Mouse (Mus musculus) erythroblast, adult 5-6 weeks (primary cell): ENCODE data around the gene Shisa7. TPM values are rescaled to one million over a fixed set of nuclear protein-coding genes. Genes with fewer than 3 reads are reported as not detected.
"Not testable (repeated sequence)": the region's sequence is repeated elsewhere in the genome, so short reads cannot be mapped to it uniquely, and the experiment has no call there.

Experiments used
- ATAC-seq: replicated peaks from 2 replicates; pipeline ENCODE4 v1.8.0; 2016; ENCODE audit warnings: moderate number of reproducible peaks, mild to moderate bottlenecking, moderate TSS enrichment, inconsistent platforms; ENCODE audit not compliant: poor library complexity, low FRiP score, severe bottlenecking
- total RNA-seq, 2 experiments: library from RNA; stranded (forward) in 1 of 2; stranded (reverse) in 1 of 2; fragments of 150-400 nt in 1 of 2; fragments of 200-764, 138-1000 nt in 1 of 2; gene quantifications; 2 replicates each; pipeline versions ENCODE4 v1.2.3 to v1.2.4; 2015 to 2017; ENCODE audit warnings: low replicate concordance in 2 of 2

The Shisa7 gene
- total RNA-seq, 2 experiments from 2014 or later, result not detected

DNA sequence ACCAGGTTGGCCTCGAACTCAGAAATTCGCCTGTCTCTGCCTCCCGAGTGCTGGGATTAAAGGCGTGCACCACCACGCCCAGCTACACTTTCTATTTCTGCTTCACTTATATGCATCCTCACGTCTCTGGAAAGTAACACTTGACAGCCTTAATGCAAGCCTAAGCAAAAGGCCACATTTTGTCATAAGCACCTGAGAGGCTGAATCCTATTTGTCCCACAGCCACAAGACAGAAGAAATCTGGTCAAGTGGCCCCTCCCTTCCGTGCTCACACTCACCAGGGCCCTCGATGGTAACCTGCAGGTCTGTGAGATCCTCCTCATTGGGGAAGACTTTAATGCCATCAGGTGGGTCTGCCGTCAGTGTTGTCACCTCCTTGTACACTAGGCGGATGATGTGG is 33.4 kb downstream of the Shisa7 start:
- ATAC-seq, result 0 out of 2 replicates have a peak, but pooled peaks have one; percentile 6

DNA sequence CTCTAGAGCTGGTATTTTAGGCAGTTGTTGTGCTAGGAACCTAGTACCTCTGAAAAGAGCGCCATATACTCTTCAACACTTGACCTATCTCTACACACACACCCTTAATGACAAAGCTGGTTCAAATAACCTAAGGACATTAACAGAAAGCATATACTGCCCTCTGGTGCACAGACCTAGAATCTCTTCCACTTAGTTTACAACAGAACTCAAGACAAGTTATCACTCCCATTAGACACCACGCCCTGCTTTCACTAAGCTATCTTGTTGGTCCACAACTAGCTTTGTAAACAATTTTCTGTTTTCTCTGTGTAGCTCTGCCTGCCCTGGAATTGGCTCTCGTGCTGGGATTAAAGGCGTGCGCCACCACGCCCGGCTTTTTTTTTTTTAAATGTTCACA is 37.8 kb downstream of the Shisa7 start:
- peak; percentile 82 for ATAC-seq

DNA sequence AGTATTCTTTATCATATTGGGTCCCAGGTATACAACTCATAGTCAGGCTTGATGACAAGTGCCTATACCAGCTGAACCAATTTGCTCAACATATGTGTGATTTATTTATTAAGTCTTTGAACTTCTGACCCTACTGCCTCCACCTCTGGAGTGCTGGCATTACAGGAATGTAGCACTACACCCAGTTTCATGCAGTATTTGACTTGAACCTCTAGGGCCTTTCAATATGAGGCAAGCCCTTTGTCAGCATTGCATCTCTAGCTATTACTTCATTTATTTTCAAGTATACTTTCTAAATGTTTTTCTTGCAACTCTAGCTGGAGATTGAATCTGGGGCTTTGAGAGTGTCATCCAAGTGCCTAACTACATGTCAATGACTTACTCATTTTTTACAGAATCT is 42.2 kb downstream of the Shisa7 start:
- ATAC-seq, result no peak

DNA sequence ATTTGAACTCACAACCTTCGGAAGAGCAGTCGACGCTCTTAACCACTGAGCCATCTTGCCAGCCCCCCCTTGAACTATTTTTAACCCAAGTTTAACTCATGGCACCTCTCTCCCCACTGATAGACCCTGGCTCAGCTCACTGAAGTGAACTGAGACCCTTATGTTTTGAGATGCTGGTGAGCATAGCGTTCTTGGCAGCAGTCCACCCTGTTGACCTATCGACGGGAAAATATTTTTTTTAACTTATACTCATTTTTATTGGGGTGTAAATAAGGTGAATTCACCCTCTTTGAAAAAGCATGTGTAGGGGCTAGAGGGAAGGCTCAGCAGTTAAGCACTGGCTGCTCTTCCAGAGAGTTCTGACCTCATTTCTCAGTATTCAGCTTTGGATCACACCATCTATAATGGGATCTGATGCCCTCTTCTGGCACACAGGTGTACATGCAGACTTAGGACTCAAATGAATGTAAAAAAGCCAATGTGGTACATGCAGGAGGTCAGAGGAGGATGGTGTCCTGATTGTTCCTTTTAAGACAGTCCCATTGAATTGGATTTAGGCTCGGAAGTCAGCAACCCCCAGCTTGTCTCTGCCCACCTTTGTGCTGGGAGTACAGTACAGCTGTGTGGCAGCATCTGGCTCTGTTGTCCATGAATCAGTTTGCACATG is 48.6 kb downstream of the Shisa7 start:
- peak; percentile 39; the same call in 1 of the 2 replicates for ATAC-seq

DNA sequence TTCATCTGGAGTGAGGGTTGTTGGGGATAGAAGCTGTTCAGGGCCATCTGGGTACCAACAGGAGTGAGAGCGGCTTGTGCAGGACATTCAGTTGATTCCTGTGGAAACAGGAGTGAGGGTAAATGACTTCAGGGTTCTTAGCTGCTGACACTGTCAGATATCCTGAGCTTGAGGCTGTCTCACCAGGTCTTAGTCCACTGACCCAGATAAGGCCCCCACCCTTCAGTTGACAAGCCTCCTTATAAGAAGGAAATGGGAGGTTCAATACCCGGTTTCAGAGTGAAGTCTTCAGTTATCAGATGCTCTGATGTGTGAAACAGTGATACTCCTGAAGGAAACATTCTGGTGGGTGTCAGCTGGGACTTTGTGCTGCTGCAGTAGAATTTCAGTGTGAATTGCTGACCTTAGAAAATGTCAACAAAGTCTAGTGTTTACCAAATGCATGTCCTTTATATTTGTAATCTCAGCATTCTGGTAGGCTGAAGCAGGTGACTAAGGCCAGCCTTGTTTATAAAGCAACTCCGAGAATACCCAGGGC is 49.8 kb downstream of the Shisa7 start:
- ATAC-seq, result no peak

DNA sequence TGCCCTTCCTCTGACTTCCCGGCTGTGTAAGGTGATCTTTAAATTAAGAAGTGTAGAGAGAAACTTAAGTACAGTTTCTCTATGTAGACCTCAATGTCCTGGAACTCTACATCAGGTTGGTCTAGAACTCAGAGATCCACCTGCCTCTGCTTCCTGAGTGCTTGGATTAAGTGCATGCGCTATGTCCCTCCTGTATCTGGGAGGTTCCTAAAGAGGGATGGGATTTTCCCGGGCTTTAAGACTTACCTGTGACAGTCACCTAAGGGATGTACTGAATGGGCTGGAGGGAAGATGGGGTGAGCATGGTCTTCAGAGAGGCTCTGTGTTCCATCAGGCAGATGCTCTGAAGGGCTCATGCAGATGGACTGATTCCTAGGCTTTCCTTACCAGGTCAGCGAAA is 50.8 kb downstream of the Shisa7 start:
- ATAC-seq, result no peak

DNA sequence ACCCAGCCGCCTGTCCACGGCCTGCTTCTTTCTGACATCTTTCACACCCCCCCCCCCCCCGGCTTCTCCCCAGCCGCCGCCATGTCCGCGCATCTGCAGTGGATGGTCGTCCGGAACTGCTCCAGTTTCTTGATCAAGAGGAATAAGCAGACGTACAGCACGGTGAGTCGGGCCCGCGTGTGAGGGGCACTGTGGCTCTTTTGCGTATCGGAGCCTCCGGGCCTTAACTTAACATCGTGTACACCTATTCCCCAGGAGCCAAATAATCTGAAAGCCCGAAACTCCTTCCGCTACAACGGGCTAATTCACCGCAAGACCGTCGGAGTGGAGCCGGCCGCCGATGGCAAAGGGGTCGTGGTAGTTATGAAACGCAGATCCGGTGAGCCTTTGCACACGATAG is 51.2 kb downstream of the Shisa7 start:
- ATAC-seq, result not testable (repeated sequence)

DNA sequence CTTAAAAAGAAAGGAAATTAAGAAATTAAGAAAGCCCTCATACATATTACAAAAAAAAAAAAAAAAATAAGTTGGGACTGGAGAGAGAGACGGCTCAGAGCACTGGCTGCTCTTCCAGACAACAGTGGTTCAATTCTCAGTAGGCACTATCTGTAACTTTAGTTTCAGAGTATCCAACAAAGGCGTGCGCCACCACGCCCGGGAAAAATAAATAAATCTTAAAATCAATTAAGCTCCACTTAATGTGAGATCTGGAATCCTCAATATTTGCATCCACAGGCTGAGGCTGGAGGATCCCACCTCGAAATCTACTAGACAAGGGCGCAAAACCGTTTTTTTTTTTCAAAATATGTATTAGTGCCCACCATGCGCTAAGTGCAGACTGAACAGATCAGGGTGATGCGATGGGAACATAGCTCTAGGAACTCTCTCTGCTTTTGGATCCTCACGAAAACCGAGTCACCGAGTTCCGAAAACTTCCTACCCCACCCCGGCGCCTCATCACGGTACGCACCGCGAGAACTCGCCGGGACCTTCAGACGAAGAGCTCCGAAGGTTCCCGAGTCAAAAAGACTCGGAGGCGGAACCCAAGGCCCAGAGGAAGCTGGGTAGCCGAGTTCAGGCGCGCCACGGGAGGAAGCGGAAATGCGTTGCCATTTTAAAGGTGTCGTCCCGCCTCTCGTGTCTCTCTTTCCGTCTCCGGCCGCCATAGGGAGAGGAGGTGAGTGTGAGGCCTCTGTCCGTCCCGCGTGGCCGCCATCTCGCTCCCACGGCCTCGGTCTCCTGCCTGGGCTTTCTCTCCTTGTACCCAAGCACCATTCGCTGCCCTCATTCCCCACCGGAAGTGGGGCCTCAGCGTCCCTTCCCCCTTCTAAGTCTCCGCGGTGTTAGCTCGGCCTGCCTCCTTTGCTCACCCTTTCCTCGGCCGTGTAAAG is 52.0 kb downstream of the Shisa7 start, which contains the start of gene Rpl28:
TSS of gene Rpl28 (plus strand) at position 597 of the 935 bp plus-strand sequence.
- ATAC-seq, result peak; percentile 96

DNA sequence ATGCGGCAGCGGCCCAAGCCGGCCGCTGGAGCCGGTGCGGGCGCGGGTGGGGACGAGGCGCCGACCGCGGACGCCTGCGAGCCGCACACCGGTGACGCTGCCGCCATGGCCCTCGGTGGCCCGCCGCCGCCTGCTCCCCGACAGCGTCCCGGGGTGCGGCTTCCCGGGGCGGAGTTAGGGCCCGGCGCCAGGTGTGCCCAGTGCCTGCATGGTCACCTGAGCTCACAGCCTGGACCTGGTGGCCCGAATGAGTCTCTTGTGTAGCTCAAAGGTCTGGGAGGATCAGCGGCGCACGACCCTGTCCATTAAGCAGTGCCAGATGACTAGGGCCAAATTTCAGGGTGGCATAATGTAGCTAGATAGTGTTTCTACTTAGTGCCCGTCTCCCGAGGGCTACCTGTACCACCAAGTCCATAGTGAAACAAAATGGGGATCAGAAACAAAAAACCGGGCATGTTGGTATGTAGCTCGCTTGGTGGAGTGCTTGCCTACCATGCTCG is 55.0 kb downstream of the Shisa7 start, which contains the start of gene Tmem238:
TSS of gene Tmem238 (minus strand) at position 221 of the 500 bp plus-strand sequence.
- peak; percentile 39; the same call in 1 of the 2 replicates for ATAC-seq

DNA sequence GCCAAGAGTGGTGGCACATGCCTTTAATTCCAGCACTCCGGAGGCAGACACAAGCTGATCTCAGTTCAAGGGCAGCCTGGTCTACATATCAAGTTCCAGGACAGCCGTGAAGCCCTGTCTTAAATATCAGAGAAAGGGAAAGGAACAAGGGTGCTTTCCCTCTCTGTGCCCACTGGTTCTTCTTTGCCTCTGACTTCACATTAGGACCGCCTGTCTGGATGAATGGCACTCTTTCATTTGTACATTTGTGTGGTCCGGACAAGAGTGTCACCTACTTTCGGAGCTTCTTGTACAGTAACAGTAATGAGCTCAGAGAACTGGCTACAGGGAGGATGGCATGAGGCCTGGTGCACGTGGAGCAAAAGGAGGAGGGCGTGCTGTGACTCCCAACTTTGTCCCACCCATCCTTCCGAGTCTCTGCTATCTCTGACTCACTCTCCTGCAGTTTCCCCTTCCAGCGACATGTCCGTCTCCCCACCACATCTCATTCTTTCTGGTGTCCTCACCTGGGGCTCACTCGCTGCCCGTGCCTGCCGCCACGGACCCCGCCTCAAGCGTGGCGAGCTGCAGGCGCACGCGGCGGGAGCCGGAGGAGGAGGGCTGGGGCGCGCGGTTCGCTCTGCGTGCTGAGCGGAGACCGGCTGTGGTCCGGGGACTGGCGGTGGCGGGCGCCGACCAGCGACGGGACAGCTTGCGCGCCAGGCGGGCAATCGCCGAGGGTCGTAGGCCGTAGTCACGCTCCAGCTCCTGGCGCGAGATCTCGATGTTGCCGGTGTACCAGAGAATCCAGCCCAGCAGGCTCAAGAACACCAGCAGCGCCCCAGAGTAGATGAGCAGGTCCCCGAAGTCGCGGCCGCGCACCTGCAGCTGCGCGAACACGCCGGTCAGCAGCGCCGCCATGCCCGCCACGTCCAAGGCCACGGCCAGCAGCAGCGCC is 55.7 kb downstream of the Shisa7 start:
- no peak for ATAC-seq

DNA sequence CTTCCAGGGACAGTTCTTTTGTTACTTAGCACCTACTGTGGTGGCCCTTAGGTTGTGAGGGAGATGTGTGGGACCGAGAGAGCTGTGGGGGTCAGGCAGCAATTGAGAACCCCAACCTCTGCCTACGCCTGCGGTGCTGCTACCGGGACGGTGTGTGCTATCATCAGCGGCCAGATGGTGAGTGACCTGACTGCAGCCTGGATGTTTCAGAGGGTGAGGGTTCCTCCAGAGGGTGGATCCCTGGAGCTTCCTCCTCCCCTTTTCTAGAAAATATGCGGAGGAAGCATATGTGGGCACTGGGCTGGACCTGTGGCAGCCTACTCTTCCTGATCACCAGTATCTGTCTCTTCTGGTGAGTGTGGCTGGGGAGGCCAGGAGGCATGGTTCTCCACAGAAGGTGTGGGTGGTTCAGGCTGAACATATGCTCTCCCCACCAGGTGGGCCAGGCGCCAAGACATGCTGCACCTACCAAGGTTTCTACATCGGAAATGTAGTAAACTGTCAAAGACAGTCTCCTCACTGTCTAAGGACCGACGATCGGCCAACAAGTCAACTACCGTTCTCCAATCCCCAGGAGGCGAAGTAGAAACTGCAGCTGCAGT is 60.7 kb downstream of the Shisa7 start:
- peak; percentile 53; the same call in 1 of the 2 replicates for ATAC-seq

DNA sequence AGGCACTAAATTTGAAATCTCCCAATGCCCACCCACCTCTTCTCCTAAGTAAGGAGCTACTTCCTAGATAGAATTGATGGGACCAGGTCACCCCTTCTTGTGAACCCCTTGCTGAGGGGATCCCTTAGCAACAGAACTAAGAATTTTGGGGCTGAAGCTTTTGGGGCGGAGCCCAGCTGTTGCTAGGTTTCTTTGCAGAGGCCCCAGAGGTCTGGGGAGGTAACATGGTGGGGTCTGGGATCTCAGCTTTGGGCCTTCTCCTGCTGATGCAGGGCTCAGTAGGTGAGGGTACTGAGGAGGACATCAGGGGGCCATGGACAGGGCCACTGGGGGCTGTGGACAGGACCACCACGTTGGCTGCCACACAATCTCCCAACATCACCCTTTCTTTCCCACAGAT is 61.7 kb downstream of the Shisa7 start, which contains the start of the genes Il11 and Tmem190:
TSS of gene Il11 (minus strand) at position 101 of the 400 bp plus-strand sequence.
TSS of gene Tmem190 (plus strand) at position 179 of the 400 bp plus-strand sequence.
- no peak for ATAC-seq

DNA sequence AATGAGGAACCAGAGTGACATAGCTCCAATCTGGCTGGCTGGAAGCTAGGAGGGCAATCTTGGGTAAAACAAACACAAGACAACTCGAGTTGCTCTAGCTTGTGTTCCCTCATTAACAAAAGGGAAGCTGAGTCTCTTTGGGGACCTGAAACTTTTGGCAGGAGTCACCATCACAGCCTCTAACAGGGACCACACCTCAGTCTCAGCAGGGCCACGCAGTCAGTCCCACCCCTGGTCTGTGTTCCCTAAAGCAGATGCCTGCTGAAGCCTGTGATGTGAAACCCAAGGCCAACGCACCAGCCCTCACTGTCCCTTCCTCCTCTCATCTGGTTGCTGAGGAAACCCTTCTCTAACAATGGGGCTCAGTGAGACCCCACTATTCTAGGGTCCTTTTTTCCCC is 62.4 kb downstream of the Shisa7 start:
- ATAC-seq, result no peak

DNA sequence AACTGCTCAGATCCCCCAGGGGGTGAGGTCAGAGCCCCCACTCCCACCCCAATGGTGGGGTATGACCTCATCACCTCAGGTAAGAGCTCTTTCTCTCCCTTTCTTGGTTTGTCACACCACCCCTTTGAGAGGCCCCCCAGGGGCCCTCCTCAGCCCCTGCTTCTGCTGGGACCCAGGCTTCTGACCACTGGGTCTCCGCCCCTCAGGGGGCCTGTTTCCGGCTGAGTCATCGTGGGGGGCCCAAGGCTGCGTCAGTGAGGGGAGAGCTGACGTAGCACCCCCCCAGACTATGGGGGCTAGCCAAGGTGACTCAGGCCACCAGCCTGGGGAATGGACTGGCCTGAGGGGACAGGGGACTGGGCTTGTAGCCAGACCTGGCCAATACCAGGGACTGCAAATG is 64.6 kb downstream of the Shisa7 start:
- ATAC-seq, result no peak

DNA sequence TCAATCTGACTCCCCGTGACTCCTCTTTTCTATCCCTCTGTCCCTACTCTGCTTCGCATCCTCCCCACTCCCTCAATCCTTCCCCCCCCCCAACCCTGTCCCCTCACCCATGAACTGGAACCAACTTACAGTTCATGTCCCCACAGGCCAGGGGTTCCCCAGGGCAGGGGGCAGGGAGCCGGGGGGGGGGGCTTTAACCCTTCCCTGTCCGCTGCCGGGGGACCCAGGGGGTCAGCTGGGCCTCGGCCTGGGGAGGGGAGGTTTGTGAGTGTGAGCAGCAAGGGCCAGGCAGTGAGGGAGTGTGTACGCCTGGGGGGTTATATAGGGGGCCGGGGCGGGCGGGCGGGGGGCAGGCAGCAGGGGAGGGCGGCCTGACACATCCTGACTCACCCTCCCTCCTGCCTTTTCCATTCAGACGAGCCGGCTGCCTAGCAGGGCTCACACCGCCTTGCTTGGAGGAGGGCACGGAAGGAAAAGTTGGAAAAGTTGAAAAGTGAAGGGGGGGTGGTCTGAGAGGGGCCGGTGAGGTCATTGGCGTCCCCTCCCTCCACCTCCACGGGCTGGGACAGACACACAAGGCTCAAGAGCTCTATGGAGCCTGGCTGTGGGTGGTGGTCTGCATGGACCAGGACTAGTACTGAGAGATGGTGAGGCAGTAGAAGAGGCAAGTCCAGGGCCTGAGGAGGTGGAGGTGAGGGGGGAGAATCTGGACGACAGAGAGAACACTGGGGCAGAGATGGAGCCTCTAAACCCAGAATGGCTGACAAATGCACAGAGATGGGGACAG is 66.5 kb downstream of the Shisa7 start:
- no peak for ATAC-seq

DNA sequence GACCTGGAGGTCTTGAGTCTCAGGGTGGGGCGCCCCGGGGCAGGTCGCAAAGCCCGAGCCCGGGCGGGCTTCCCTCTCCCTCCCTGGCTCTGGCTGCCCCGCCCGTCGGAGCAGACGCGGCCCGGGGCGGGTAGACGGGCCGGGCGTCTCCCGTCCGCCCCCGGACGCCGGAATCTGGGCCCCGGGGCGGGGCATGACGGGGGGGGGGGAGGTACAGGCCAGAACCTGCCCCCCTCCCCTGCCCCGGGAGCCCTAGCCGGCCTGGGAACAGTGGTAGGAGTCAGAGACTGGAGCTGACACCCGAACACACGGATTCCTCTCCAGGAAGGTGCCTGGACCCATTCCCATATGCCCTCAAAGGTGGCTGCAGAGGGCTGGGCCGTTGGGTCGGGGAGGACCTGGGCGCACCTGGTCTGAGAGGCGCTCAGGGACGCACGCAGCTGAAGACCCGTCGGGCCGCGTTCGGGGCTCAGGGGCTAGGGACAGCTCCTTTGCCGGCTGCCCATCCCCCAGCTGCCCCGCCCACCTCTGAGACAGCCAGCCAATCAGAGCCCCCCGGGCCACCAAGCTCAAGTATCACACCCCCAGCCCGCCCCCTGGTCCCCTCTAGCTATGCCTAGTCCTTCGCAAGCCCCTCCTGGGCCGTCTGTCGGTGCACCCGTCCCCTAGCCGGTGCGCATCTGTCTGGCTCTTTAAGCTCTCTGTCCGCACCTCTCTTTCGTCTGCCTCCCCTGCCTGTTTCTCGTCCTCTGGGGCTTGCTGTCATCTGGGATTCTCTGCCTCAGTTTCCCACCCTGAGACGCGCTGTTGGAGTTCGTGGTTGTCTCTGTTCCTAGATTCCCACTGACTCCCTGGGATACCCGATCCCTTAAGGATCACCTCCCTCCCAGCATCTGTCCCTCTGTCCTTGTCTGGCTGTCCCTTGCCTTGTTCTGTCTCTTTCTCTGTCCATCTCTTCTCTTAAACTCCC is 67.3 kb downstream of the Shisa7 start:
- no peak for ATAC-seq

DNA sequence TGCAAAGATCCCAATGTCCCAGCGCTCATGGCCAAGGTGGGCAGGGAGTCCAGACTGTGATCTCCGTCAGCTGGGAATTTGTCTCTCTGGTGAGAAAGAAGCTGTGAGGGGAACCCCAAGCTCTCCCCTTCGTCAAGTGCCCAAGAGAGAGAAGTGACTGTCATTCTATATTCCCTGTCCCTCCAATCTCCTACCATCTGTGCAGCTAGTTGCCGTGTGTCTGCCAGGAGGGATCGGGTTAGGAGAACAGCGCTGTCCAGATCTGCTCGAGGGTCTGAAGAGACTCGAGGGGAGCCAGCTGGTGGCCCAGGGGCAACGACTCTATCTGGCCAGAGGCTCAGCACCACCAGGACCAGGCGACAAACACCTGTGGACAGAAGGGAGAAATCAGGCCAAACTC is 68.4 kb downstream of the Shisa7 start:
- ATAC-seq, result no peak
